Mouse (Mus musculus): ENCODE results near the gene Lrp2. TPM values are rescaled to one million over a fixed set of nuclear protein-coding genes. Genes with fewer than 3 reads are reported as not detected.
A peak's percentile ranks its signal among the peaks of the same experiment; 100 is the strongest.

Gene Lrp2
- total and polyA plus RNA-seq, 3 experiments = under 0.01 to 0.07 (median 0.01) TPM

- Histone ChIP-seq H3K27me3 (replicated peaks) (no peaks in the 10 kb centered on the region), H3K79me2 (replicated peaks; ENCODE audit: control insufficient read depth, extremely low read depth, insufficient read depth, poor library complexity, severe bottlenecking) (no peaks in the 10 kb centered on the region), H3K27ac (ENCODE audit: insufficient read depth, low read depth) (no peak overlapping the region), H3K4me1 (ENCODE audit: control insufficient read depth in 1 of 2, insufficient read depth in 2 of 2) (no peaks in the 10 kb centered on the region; a peak in 1 of 4 replicates), H3K9ac (ENCODE audit: insufficient read depth, low read depth) (no peak overlapping the region), H3K9me3 (replicated peaks; ENCODE audit: low read length) (no peaks in the 10 kb centered on the region), H3K4me3 (replicated peaks in 1 of 3; ENCODE audit: low read depth in 2 of 3, low read length in 2 of 3, poor library complexity in 1 of 3) (no peak overlapping the region), H3K4me2 (ENCODE audit: insufficient read depth, low read depth, poor library complexity, severe bottlenecking) (no peak overlapping the region), H3K36me3 (replicated peaks in 1 of 2; ENCODE audit: control insufficient read depth in 1 of 2, insufficient read depth in 1 of 2, low read length in 1 of 2) (no peaks in the 10 kb centered on the region)
- in situ Hi-C loops (cut with MboI; ENCODE audit: low pct_ligation_motif_present, low pct_unique_long_range_greater_than_20kb, low sequenced_read_pairs) = no loop called here
- dilution Hi-C loops (cut with MboI; ENCODE audit: extremely low pct_ligation_motif_present, extremely low pct_unique_long_range_greater_than_20kb, low sequenced_read_pairs) = no loop called here
- TF ChIP-seq USF2 (conservative IDR thresholded peaks at IDR 0.05; ENCODE audit: low read depth, low read length) (no peak), ELF1 (IDR thresholded peaks at IDR 0.05; ENCODE audit: low read depth, low read length) (no peak), GABPA (IDR thresholded peaks at IDR 0.05; ENCODE audit: insufficient replicate concordance, low read depth, low read length) (no peak), NRF1 (IDR thresholded peaks at IDR 0.05; ENCODE audit: low read depth, low read length) (no peak), CHD1 (IDR thresholded peaks at IDR 0.05; ENCODE audit: low read depth, low read length) (no peak), MAFK (IDR thresholded peaks at IDR 0.05; ENCODE audit: insufficient replicate concordance, low read length) (no peak), MYC (IDR thresholded peaks at IDR 0.05; ENCODE audit: low read depth, low read length) (no peak), E2F4 (IDR thresholded peaks at IDR 0.05; ENCODE audit: insufficient replicate concordance, low read depth, low read length) (no peak)
- DNase-seq (ENCODE audit: extremely low read depth) = no peak
Observed at GRCm38 (mm10) chr2:69476901-69477300, 109.0 kb downstream of the Lrp2 start.

GRCm38 (mm10) chr2:69475177-69475576, 110.7 kb downstream of the Lrp2 start:
- peak overlapping the region; percentile 29; the same call in 1 of the 2 replicates for H3K4me2 ChIP-seq (ENCODE audit: insufficient read depth, low read depth, poor library complexity, severe bottlenecking)
- no peaks in the 10 kb centered on the region for H3K27me3 ChIP-seq (replicated peaks)
- no peaks in the 10 kb centered on the region; a peak in 1 of 4 replicates for H3K4me1 ChIP-seq (ENCODE audit: control insufficient read depth in 1 of 2, insufficient read depth in 2 of 2)
- H3K4me3 ChIP-seq (replicated peaks in 1 of 3; ENCODE audit: low read depth in 2 of 3, low read length in 2 of 3, poor library complexity in 1 of 3) = no peak overlapping the region
- dilution Hi-C loops (cut with MboI; ENCODE audit: extremely low pct_ligation_motif_present, extremely low pct_unique_long_range_greater_than_20kb, low sequenced_read_pairs) = no loop called here
- no peak overlapping the region for H3K9ac ChIP-seq (ENCODE audit: insufficient read depth, low read depth)
- H3K79me2 ChIP-seq (replicated peaks; ENCODE audit: control insufficient read depth, extremely low read depth, insufficient read depth, poor library complexity, severe bottlenecking) = no peaks in the 10 kb centered on the region
- no peaks in the 10 kb centered on the region for H3K36me3 ChIP-seq (replicated peaks in 1 of 2; ENCODE audit: control insufficient read depth in 1 of 2, insufficient read depth in 1 of 2, low read length in 1 of 2)
- in situ Hi-C loops (cut with MboI; ENCODE audit: low pct_ligation_motif_present, low pct_unique_long_range_greater_than_20kb, low sequenced_read_pairs) = no loop called here
- no peak overlapping the region for H3K27ac ChIP-seq (ENCODE audit: insufficient read depth, low read depth)
- H3K9me3 ChIP-seq (replicated peaks; ENCODE audit: low read length) = no peaks in the 10 kb centered on the region
- TF ChIP-seq NELFE (IDR thresholded peaks at IDR 0.05; ENCODE audit: low read depth, low read length) = no peak
- no peak for TF ChIP-seq KAT2A (IDR thresholded peaks at IDR 0.05; ENCODE audit: insufficient replicate concordance, low read length)
- no peak for TF ChIP-seq POLR2A (IDR thresholded peaks at IDR 0.05; ENCODE audit: low read depth, low read length)
- no peak for DNase-seq (ENCODE audit: extremely low read depth)

- Histone ChIP-seq H3K79me2 (replicated peaks; ENCODE audit: control insufficient read depth, extremely low read depth, insufficient read depth, poor library complexity, severe bottlenecking) (no peaks in the 10 kb centered on the region), H3K4me3 (replicated peaks in 1 of 3; ENCODE audit: low read depth in 2 of 3, low read length in 2 of 3, poor library complexity in 1 of 3) (no peak overlapping the region), H3K27me3 (replicated peaks) (no peaks in the 10 kb centered on the region), H3K36me3 (replicated peaks in 1 of 2; ENCODE audit: control insufficient read depth in 1 of 2, insufficient read depth in 1 of 2, low read length in 1 of 2) (no peaks in the 10 kb centered on the region), H3K4me1 (ENCODE audit: control insufficient read depth in 1 of 2, insufficient read depth in 2 of 2) (no peaks in the 10 kb centered on the region; a peak in 1 of 4 replicates), H3K27ac (ENCODE audit: insufficient read depth, low read depth) (no peak overlapping the region), H3K9me3 (replicated peaks; ENCODE audit: low read length) (no peaks in the 10 kb centered on the region), H3K9ac (ENCODE audit: insufficient read depth, low read depth) (no peak overlapping the region), H3K4me2 (ENCODE audit: insufficient read depth, low read depth, poor library complexity, severe bottlenecking) (no peak overlapping the region)
- TF ChIP-seq KAT2A (IDR thresholded peaks at IDR 0.05; ENCODE audit: insufficient replicate concordance, low read length) (no peak), RCOR1 (conservative IDR thresholded peaks at IDR 0.05; ENCODE audit: low read depth, low read length) (no peak), RAD21 (IDR thresholded peaks at IDR 0.05; ENCODE audit: low read depth, low read length) (peak; percentile 15; the same call in 1 of the 2 replicates), MAFK (IDR thresholded peaks at IDR 0.05; ENCODE audit: insufficient replicate concordance, low read length) (no peak), ELF1 (IDR thresholded peaks at IDR 0.05; ENCODE audit: low read depth, low read length) (no peak), MAZ (IDR thresholded peaks at IDR 0.05; ENCODE audit: low read depth, low read length) (no peak), HCFC1 (IDR thresholded peaks at IDR 0.05; ENCODE audit: low read depth, low read length) (no peak), CTCF (conservative IDR thresholded peaks at IDR 0.05 in 1 of 2, IDR thresholded peaks at IDR 0.05 in 1 of 2; ENCODE audit: low read depth in 2 of 2, low read length in 2 of 2) (peak in 1 of 2 experiments; percentile 25; a peak in 1 of 4 replicates), JUND (conservative IDR thresholded peaks at IDR 0.05; ENCODE audit: low read depth, low read length) (no peak), CHD1 (IDR thresholded peaks at IDR 0.05; ENCODE audit: low read depth, low read length) (no peak), PAX5 (IDR thresholded peaks at IDR 0.05; ENCODE audit: low read length) (no peak)
- dilution Hi-C loops (cut with MboI; ENCODE audit: extremely low pct_ligation_motif_present, extremely low pct_unique_long_range_greater_than_20kb, low sequenced_read_pairs) = no loop called here
- DNase-seq (ENCODE audit: extremely low read depth) = no peak
- in situ Hi-C loops (cut with MboI; ENCODE audit: low pct_ligation_motif_present, low pct_unique_long_range_greater_than_20kb, low sequenced_read_pairs) = no loop called here
Observed at GRCm38 (mm10) chr2:69471837-69472236, 114.0 kb downstream of the Lrp2 start.
